Mouse (Mus musculus): Measurements from ENCODE around the gene Olfr1441. TPM values are rescaled to one million over a fixed set of nuclear protein-coding genes. Genes with fewer than 3 reads are reported as not detected.

Gene Olfr1441
- not detected for total RNA-seq (2021)
- long read RNA-seq, result 0 reads

DNA sequence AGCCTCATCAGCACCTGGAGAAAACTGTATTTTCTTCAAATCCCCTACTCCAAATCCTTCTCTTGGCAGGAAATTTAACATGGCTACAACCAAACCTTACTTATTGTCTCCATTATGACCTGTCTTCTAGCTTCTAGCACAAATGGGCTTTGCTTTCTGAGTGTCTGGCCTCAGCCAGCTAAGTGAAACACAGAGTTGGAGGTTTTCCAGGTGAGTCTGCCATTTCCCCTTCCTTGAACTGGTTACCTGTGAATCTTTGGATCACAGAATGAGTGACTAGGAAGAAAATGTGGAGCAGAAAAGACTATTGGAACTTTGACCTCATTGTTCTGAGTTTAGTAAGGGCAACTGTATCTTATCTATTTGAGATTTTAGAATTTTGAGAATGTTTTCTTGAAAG is at the start of gene Olfr1441:
Gene Olfr1441 (plus strand): TSS at position 73 of the 400 bp plus-strand sequence.
- DNase-seq (ENCODE audit: low spot score in 2 of 2), result no peak

DNA sequence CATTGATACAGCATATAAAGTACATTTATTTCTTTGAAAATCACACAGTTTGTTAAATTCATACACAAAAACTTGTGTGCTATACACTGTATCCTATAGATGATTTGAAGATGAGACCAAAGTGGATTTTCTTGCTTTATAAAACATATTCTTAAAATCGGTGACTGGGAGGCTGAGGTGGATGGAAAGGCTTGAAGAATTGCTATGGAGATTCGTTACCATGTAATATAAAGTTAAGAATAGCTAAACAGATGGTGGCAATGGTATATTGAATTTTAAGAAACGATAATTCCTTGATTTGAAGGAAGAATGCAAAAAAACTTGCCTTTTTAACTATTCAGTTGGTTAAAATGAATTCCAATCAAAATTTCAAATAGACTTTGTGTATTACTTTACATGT is 44.2 kb upstream of the Olfr1441 start:
- DNase-seq (ENCODE audit: low spot score in 2 of 2), result no peak

GRCm38 (mm10) chr19:12374465-12375025 is 42.7 kb upstream of the Olfr1441 start:
- DNase-seq (ENCODE audit: low spot score in 2 of 2), result peak; percentile 33 to 42

GRCm38 (mm10) chr19:12386979-12387378 is 30.3 kb upstream of the Olfr1441 start, which contains the start of gene Olfr1440:
Gene Olfr1440 (plus strand): TSS chr19:12387279.
- no peak for DNase-seq (ENCODE audit: low spot score in 2 of 2)

- DNase-seq (ENCODE audit: low spot score in 2 of 2), result no peak
Observed at GRCm38 (mm10) chr19:12413737-12414136, 3.5 kb upstream of the Olfr1441 start.

- no peak for DNase-seq (ENCODE audit: low spot score in 2 of 2)
Observed at GRCm38 (mm10) chr19:12418312-12418711, 1.1 kb downstream of the Olfr1441 start.

GRCm38 (mm10) chr19:12420555-12420954 is 3.3 kb downstream of the Olfr1441 start:
- DNase-seq (ENCODE audit: low spot score in 2 of 2), result no peak

GRCm38 (mm10) chr19:12421680-12422079 is 4.4 kb downstream of the Olfr1441 start:
- DNase-seq (ENCODE audit: low spot score in 2 of 2), result no peak

DNA sequence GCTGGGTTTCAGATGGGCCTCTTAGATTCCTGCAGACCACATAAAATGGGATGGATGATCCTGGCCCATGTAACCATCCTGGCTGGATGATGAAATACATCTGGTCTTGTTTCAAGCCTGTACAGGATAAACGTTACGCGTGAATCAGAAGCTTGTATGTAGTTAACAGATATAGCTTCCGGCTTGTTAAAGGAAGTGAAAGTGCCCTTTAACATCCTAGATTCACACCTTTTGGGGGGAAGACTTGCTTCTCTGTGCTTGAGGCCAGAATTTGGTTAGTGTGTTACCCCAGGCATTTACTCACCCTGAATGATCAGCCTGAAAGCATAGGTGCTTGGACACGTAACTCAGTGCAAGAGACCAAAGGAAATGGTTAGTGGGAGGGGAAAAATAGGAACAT is 9.9 kb downstream of the Olfr1441 start:
- DNase-seq (ENCODE audit: low spot score in 2 of 2), result no peak

DNA sequence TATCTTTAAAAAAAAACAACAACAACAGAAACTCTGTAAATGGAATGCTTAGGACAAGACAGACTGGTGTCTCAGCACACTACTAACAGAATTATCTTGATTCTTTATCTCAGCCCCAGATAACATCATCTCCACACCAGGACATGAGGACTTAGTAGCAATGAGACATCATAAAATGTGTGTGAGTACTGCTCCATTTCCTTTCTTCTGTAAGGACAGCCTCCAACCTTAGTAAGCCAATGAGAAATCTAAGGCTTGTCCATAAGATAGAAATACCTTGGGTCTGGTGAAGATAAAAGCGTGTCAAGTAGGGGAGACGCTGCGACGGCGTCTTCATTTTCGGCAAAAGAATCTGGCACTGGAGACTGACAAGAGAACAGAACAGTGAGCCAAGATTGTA is 10.4 kb downstream of the Olfr1441 start, which contains the start of gene Pfpl:
Gene Pfpl (plus strand): TSS at position 301 of the 400 bp plus-strand sequence.
- no peak for DNase-seq (ENCODE audit: low spot score in 2 of 2)

DNA sequence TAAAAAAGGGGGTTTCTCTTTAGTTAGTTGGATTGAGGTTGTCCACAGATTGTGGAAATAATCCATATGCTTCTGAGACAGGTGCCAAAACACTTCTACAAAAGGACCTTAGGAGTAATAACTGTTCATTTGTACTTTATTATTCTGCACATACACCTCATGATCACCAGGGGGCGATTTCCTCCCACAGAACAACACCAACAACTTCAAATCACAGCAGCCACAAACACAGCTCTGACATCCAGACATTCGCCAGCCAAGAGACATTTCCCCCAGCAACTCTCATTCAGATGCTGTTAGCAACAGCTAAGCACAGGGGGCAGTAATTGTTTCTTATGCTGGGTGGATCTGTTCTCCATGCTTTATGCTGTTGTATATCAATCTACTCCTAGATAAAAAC is 15.8 kb downstream of the Olfr1441 start:
- peak; percentile 31 to 44 for DNase-seq (ENCODE audit: low spot score in 2 of 2)

- DNase-seq (ENCODE audit: low spot score in 2 of 2), result no peak
Observed at GRCm38 (mm10) chr19:12435011-12435416, 17.8 kb downstream of the Olfr1441 start.

DNA sequence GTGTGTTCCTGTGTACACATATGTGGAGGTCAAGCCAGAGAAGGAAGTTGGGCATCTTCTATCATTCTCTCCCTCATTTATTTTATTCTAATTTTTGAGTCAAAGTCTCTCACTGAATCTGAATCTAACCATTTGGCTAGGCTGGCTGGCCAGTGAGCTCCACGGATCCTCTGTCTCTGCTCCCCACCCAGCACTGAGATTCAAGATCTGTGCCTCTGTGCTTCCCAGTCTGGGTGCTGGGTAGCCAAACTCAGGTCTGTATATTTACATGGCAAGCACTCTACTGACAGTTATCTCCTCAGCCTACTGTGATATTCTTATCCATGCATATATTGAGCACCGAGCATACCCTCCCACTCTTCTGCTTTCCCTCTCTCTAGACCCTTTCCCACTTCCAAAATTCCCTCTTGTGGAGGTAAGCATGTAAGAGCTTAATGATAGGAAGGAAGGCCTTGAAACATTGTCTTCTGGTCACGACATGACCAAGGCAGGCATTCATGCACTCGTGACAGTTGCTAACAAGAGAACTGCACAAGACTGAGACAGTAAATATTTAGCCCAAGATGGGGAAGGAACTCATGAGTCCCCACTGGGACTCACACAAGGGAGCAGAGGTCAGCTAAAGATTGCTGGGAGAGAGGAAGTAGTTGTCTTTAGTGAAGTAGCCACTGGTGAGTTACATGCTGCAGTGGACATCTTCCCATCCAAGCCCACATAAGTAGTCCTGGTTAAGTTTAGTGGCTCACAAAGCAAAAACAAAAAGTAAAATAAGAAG is 18.7 kb downstream of the Olfr1441 start:
- no peak for DNase-seq (ENCODE audit: low spot score in 2 of 2)

GRCm38 (mm10) chr19:12439581-12439980 is 22.3 kb downstream of the Olfr1441 start:
- no peak for DNase-seq (ENCODE audit: low spot score in 2 of 2)

- no peak for DNase-seq (ENCODE audit: low spot score in 2 of 2)
Observed at GRCm38 (mm10) chr19:12440103-12440725, 23.0 kb downstream of the Olfr1441 start.

DNA sequence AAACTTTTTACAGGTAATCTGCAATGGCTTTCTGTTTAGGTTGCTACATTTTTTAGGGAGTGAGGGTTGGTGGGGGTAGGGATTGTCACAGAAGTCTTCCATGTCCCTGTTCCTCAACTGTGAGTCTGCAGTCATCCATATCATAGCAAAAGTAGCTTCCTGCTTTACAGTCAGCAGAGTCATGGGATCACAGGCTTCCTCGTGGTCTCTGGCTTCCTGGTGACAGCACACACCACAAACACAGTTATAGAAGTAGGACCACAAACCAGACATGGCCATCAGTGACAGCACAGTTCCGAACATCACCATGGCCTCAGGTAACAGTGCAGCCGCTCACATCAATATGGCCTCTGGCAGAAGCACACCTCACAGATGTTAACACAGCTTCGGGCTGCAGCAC is 25.3 kb downstream of the Olfr1441 start:
- no peak for DNase-seq (ENCODE audit: low spot score in 2 of 2)

DNA sequence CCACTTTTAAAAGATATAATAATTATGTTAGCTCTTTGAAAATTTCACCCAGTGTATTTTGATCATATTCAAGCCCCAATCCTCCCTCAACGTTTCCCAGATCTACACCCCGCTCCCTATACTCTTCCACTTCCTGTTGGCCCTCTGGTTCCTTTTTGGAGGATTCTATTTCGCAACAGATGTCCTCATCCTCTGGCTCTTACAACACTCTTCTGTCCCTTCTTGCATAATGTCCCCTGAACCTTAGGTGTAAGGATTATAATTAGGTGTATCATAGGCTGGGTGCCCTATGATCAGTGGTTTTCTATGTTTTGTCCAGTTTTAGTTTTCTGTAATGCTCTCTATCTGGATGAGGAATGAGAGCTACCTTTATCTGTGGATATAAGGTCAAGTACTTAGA is 27.8 kb downstream of the Olfr1441 start:
- DNase-seq (ENCODE audit: low spot score in 2 of 2), result no peak

DNA sequence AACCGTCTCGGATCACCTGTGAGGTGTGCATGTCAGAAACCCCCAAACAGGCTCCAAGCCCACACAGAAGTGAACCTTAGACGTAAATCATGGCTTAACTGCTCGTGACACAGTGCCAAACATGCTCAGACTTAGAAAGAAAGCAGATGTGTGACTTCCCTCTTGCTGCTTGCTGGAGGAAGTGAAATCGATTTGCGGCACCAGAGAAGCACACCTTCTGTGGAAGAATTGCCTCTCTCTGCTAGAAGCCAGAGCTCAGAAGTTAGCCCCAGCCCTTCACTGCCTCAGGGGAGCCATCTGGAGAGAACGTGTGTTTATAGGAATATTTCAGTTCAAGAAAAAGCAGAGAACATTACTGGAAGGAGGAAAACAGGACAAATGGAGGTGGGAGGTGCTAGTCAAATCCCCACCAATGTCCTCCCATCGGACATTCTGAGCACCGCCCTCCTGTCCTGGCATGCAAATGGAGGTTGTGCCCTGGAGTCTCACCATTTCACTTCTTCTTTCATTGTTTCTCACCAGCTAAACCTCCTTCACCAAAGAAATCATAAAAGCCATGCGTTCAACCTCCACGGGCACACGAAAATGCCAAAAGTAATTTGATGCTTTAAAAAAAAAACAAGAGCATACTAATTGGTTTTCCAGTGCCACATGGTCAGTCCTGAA is 40.3 kb downstream of the Olfr1441 start:
- DNase-seq (ENCODE audit: low spot score in 2 of 2), result no peak

DNA sequence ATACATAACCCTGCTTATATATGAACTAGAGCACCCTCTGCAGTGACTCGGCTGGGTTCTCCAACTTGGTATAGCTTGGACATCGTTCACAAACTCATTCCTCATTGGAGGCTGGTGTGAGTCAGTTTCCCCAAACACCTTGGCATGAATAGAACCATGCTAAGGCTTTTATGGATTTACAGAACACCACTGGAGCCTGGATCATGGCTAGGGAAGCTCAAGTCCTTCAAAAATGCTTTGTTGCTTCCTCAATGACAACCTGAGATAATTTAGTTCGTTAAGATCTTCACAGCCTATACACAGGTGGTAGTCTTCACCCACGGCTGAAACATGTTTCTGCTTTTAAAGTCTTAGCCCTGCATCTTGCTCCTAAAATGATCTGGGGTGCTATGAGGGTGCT is 42.3 kb downstream of the Olfr1441 start:
- no peak for DNase-seq (ENCODE audit: low spot score in 2 of 2)

DNA sequence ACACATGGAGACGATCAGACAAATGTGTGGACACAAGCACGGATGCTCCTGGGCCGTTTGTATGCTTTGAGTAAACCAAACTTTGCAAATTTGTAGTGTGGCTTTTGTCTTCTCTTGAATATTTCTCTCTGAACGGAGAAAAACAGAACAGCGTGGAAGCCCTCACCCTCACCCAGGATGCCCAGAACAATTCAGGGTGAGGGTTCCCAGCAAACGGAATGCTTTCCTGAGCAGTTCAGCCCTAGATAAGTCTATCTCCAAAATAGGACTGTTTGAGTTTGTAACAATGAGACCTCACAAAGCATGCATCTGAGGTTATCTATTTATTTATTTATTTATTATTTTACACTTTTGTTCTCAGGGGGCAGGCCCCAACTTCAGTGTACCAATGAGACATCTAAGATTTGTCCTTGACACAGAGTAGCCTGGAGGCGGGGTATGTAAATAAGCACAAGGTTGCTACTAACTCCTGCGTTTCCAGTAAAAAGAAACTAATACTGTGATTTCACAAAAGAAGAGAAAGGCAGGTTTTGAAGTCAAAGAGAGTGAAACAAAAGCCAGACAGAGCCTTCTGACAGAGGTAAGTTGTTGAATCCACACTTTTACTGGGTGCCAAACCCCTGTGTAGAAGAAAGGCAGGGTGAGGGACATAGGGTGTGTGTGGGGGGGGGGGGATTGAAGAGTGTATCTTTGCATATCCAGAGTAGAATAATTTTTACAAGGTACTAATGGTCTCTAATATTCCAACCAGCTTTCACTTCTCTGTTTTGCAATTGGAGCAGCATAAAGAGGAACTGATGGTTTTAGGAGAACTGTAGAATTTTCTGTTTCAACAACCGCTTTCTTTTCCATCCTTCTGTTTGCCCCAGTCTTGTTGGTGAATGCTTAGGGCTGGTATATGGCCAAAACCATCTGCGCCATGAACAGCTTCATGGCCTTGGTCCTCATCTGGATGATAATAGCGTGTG is 43.3 kb downstream of the Olfr1441 start, which contains the start of gene Mpeg1:
Gene Mpeg1 (plus strand): TSS at position 498 of the 968 bp plus-strand sequence.
- DNase-seq (ENCODE audit: low spot score in 2 of 2), result no peak

All from layer of hippocampus, postnatal 10 days (tissue).